Mouse (Mus musculus): ENCODE measurements at regions not wholly inside any gene's neighbourhood (a gene's known extent, or its start where the extent isn't known, plus 50 kb on each side); places are given as distances from the start of the nearest gene placed in this dataset.

DNA sequence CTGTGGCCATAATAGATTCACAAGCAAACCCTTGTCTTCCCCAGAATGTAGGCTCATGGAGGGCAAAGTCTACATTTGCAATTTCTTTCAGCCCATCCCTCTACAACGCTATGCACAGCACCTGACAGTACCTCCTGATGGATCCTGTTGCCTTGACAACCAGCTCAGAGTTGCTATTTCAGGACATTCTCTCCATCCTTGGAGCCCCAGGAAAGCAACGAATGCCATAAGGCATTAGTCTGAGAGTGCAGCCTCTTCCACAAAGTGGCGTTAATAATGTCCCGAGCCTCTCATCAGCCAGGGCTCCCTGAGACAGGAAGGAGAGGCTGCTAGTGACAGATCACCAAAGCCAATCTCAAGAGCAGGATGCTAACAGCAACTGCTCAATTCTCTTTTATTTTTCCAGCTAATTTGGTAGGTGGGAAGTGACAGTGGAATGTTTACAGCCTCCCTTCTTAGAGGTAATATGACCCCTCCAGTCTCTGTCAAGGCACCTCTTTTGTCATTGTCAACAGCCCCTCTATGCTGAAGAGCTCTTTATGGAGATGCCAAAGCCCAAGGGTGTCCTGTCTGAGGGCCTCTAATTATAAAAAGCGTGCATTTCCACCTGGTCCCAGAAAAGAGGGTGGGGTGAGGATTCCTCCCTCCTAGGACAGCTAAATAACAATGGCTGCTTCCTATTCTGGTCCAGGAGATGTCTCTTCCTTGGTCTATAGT, 174.2 kb upstream of the Castor2 start:
- TF ChIP-seq CTCF (IDR thresholded peaks at IDR 0.05; ENCODE audit: low read depth): no peak
- H3K36me3 ChIP-seq (ENCODE audit: insufficient read depth, low read length): no peaks in the 10 kb centered on the region

DNA sequence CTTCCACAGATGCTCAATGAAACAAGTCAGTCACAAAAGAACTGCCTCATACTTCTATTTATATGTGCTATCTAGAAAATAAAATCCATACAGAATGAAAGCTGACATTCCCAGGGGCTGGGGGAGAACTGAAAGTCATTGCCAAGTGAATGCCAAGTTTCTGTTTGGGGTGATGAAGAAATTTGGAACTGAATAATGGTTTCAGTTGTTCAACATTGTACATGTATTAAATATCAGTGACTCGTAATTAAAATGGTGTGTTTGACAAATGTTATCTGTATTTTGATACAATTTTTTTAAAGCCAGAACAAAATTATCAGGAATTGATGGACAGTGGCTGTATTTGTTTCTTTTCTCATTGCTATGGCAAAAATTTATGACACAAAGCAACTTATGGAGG, 177.3 kb upstream of the Castor2 start:
- Histone ChIP-seq H3K27me3 (ENCODE audit: insufficient read depth, low read length) (no peaks in the 10 kb centered on the region), H3K9ac (ENCODE audit: low read depth, low read length) (no peak overlapping the region), H3K4me2 (ENCODE audit: low read length) (no peak overlapping the region), H3K9me3 (replicated peaks; ENCODE audit: low read length) (no peaks in the 10 kb centered on the region), H3K4me3 (replicated peaks; ENCODE audit: low read depth, low read length) (no peak overlapping the region), H3K36me3 (ENCODE audit: insufficient read depth, low read length) (no peaks in the 10 kb centered on the region), H3K27ac (no peak overlapping the region), H3K4me1 (replicated peaks; ENCODE audit: insufficient read depth, low read length) (no peaks in the 10 kb centered on the region)
- no peak for TF ChIP-seq CTCF (IDR thresholded peaks at IDR 0.05; ENCODE audit: low read depth)
- 88% methylated on average over 1 of the region's 1 CpGs for WGBS
- ATAC-seq (replicated peaks; ENCODE audit: low FRiP score, low read depth) (no peak), DNase-seq (ENCODE audit: low spot score) (no peak)

More for the DNA sequence above, 174.2 kb upstream of the Castor2 start:
- no peak overlapping the region for H3K4me3 ChIP-seq (replicated peaks; ENCODE audit: low read depth, low read length)
- H3K4me1 ChIP-seq (replicated peaks; ENCODE audit: insufficient read depth, low read length): no peaks in the 10 kb centered on the region
- no peaks in the 10 kb centered on the region for H3K9me3 ChIP-seq (replicated peaks; ENCODE audit: low read length)
- no peak for DNase-seq (ENCODE audit: low spot score)
- no peak overlapping the region for H3K4me2 ChIP-seq (ENCODE audit: low read length)
- H3K27me3 ChIP-seq (ENCODE audit: insufficient read depth, low read length): no peaks in the 10 kb centered on the region
- ATAC-seq (replicated peaks; ENCODE audit: low FRiP score, low read depth): no peak
- no peak overlapping the region for H3K27ac ChIP-seq
- 16% methylated on average over 5 of the region's 5 CpGs for WGBS
- no peak overlapping the region for H3K9ac ChIP-seq (ENCODE audit: low read depth, low read length)

DNA sequence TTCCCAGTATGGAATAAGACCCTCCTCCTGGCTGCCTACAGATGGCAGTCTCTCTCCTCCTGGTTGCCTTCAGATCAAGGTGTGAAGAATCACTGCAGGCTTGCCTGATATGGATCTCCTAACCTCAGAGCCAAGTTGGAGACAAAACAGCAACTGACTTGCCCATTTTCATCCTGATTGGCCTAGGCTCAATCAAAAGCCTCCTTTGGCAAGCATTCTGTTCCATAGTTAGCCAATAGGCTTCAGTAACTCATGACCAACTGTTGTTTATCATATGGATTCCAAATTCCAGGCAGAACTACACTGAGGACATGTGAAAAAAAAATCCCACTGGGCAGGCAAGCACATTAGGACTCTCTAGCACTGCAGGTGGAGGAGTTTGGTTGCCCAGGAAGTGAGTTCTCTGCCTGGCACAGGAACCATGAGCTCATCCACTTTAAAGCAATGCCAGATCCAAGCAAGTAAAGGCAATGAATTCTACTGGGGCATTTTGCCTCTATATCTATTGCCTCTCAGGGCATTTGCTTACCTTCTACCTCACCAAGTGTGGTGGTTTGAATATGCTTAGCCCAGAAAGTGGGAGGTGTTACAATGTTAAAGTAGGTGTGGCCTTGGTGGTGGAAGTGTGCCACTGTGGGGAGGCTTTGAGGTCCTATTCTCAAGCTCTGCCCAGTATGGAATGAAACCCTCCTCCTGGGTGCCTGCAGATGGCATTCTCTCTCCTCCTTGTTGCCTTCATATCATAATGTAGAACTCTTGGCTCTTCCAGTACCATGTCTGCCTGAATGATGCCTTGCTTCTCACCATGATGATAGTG, 183.6 kb upstream of the Castor2 start:
- no peaks in the 10 kb centered on the region for H3K27me3 ChIP-seq (ENCODE audit: insufficient read depth, low read length)
- no peak overlapping the region for H3K4me3 ChIP-seq (replicated peaks; ENCODE audit: low read depth, low read length)
- no peak overlapping the region for H3K9ac ChIP-seq (ENCODE audit: low read depth, low read length)
- no peaks in the 10 kb centered on the region for H3K4me1 ChIP-seq (replicated peaks; ENCODE audit: insufficient read depth, low read length)
- no peak overlapping the region for H3K27ac ChIP-seq
- no peaks in the 10 kb centered on the region for H3K36me3 ChIP-seq (ENCODE audit: insufficient read depth, low read length)
- no peak for DNase-seq (ENCODE audit: low spot score)
- ATAC-seq (replicated peaks; ENCODE audit: low FRiP score, low read depth): no peak
- TF ChIP-seq CTCF (IDR thresholded peaks at IDR 0.05; ENCODE audit: low read depth): no peak
- H3K9me3 ChIP-seq (replicated peaks; ENCODE audit: low read length): no peaks in the 10 kb centered on the region
- H3K4me2 ChIP-seq (ENCODE audit: low read length): no peak overlapping the region

DNA sequence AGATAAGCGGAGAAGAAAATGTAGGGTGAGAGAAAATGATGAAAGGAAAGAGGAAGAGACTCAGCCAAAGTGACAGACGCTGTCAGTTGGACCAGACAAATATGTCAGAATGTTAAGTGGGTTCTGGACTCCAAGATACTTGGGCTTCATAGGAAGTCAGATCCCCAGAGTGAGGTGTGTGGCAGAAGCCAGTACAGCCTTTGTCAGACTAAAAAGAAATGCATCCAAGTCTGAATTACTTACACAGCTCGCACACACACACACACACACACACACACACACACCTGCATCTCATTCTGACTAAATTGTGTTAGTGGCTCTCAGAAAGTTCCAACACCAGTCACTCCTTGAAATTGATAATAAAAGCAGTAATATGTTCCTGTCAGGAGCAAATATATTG, 192.1 kb upstream of the Castor2 start:
- H3K4me3 ChIP-seq (replicated peaks; ENCODE audit: low read depth, low read length): no peak overlapping the region
- no peak for DNase-seq (ENCODE audit: low spot score)
- no peak overlapping the region for H3K9ac ChIP-seq (ENCODE audit: low read depth, low read length)
- H3K4me1 ChIP-seq (replicated peaks; ENCODE audit: insufficient read depth, low read length): no peaks in the 10 kb centered on the region
- no peak overlapping the region for H3K4me2 ChIP-seq (ENCODE audit: low read length)
- 87% methylated on average over 3 of the region's 3 CpGs for WGBS
- ATAC-seq (replicated peaks; ENCODE audit: low FRiP score, low read depth): no peak
- no peak overlapping the region for H3K27ac ChIP-seq
- no peaks in the 10 kb centered on the region for H3K9me3 ChIP-seq (replicated peaks; ENCODE audit: low read length)
- TF ChIP-seq CTCF (IDR thresholded peaks at IDR 0.05; ENCODE audit: low read depth): no peak
- no peaks in the 10 kb centered on the region for H3K27me3 ChIP-seq (ENCODE audit: insufficient read depth, low read length)
- no peaks in the 10 kb centered on the region for H3K36me3 ChIP-seq (ENCODE audit: insufficient read depth, low read length)

DNA sequence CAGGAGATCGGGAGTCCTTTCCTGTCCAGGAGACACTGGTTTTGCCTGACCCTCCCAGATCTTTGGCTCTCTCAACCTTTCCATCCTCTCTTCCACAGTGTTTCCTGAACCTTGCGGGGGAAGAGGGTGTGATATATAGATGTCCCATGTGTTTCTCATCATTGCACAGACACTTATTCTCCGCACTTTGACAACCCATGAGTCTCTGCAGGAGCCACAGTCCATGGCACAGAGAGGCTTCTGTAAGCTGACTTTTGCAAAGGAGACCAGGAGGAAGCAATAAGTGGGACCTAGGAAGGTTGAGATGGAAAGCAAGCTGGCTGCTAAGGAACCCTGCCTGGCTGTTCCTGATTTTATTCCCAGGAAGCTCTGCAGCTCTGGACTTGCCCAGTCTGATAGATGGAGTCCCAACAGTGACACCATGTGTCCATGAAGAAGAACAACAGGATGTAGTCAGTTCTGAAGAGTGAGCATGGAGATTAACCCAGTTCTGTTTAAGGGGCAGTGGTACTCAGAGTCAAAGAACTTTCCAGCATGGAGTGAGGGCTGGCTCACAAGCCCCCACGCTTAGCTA, 201.4 kb upstream of the Castor2 start:
- Histone ChIP-seq H3K36me3 (ENCODE audit: insufficient read depth, low read length) (no peaks in the 10 kb centered on the region), H3K27me3 (ENCODE audit: insufficient read depth, low read length) (no peaks in the 10 kb centered on the region), H3K4me1 (replicated peaks; ENCODE audit: insufficient read depth, low read length) (no peaks in the 10 kb centered on the region), H3K9me3 (replicated peaks; ENCODE audit: low read length) (no peaks in the 10 kb centered on the region), H3K9ac (ENCODE audit: low read depth, low read length) (no peak overlapping the region), H3K27ac (no peak overlapping the region), H3K4me3 (replicated peaks; ENCODE audit: low read depth, low read length) (no peak overlapping the region), H3K4me2 (ENCODE audit: low read length) (no peak overlapping the region)
- DNase-seq (ENCODE audit: low spot score) (peak; percentile 71), ATAC-seq (replicated peaks; ENCODE audit: low FRiP score, low read depth) (no peak)
- WGBS: 53% methylated on average over 4 of the region's 4 CpGs
- peak; percentile 74 for TF ChIP-seq CTCF (IDR thresholded peaks at IDR 0.05; ENCODE audit: low read depth)

DNA sequence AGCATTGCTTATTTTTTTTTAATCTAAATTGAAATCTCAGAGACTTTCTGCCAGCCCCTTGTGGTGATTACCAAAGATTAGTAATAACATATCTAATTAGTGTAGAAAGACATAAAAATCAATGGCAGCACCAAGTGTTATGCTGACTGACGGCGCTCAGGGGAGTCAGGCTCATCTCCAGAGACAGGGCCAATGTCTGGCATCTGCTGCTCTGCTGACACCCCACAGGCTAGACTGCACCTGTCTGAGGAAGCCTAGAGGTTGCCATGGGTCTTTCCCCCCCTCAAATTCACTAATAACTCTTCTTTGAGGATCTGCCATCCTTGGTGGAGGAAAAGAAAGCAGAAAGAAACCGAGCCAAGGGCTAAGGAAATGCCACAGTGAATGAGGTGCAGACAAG, 208.8 kb upstream of the Castor2 start:
- H3K27ac ChIP-seq: no peak overlapping the region
- H3K9ac ChIP-seq (ENCODE audit: low read depth, low read length): no peak overlapping the region
- no peaks in the 10 kb centered on the region for H3K9me3 ChIP-seq (replicated peaks; ENCODE audit: low read length)
- H3K4me1 ChIP-seq (replicated peaks; ENCODE audit: insufficient read depth, low read length): no peaks in the 10 kb centered on the region
- no peak overlapping the region for H3K4me3 ChIP-seq (replicated peaks; ENCODE audit: low read depth, low read length)
- no peaks in the 10 kb centered on the region for H3K27me3 ChIP-seq (ENCODE audit: insufficient read depth, low read length)
- WGBS: 69% methylated on average over 3 of the region's 3 CpGs
- ATAC-seq (replicated peaks; ENCODE audit: low FRiP score, low read depth): no peak
- no peak for TF ChIP-seq CTCF (IDR thresholded peaks at IDR 0.05; ENCODE audit: low read depth)
- no peak for DNase-seq (ENCODE audit: low spot score)
- no peak overlapping the region for H3K4me2 ChIP-seq (ENCODE audit: low read length)
- H3K36me3 ChIP-seq (ENCODE audit: insufficient read depth, low read length): no peaks in the 10 kb centered on the region

All from kidney, postnatal 0 days (tissue).